Mouse (Mus musculus) neutrophil, adult 83 days (primary cell): Measurements from ENCODE around the gene Cdh3. TPM values are rescaled to one million over a fixed set of nuclear protein-coding genes. Genes with fewer than 3 reads are reported as not detected.

Experiments used
- total RNA-seq, 2 experiments: library from RNA; stranded (reverse); gene quantifications; one replicate each; pipeline ENCODE4 v1.2.4; 2023

Gene Cdh3
- total RNA-seq, result not detected

DNA sequence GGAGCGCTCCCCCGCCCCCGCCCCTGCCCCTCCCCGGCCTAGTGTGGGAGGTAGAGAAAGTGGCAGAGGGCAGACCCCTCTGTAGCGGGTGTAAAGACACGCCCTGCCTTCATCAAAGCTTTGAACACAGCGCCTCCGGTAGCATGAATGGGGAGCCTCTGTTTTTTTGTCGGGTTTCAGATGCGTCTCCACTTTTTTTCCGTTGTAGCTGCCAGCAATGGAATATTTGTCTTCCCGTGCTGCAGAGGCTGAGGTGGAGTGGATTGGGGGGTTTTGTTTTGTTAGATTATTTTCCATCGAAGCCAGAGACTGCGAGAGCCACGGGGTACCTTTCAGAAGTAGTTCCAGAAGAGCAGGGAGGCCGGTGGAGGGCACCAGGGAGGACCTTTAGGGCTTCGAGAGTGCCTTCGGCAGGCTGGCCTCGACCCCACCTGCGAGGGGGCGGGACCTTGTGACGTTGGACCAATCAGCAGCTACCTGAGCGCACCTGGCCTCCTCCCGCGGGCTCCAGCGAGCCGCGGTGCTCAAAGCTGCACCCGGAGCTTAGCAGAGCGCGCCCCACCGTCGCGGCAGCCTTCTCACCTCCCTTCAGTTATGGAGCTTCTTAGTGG, at the start of gene Cdh3:
Gene Cdh3, plus strand, starts transcription at position 527 of the 611 bp plus-strand sequence.

GRCm38 (mm10) chr8:106500018-106500685, 10.5 kb upstream of the Cdh3 start, which contains the start of gene 6030452D12Rik:
Gene 6030452D12Rik (plus strand): TSS chr8:106500522.

GRCm38 (mm10) chr8:106573168-106573567, 62.5 kb downstream of the Cdh3 start, which contains the start of gene Gm10073:
Gene Gm10073 (minus strand): TSS chr8:106573461.

DNA sequence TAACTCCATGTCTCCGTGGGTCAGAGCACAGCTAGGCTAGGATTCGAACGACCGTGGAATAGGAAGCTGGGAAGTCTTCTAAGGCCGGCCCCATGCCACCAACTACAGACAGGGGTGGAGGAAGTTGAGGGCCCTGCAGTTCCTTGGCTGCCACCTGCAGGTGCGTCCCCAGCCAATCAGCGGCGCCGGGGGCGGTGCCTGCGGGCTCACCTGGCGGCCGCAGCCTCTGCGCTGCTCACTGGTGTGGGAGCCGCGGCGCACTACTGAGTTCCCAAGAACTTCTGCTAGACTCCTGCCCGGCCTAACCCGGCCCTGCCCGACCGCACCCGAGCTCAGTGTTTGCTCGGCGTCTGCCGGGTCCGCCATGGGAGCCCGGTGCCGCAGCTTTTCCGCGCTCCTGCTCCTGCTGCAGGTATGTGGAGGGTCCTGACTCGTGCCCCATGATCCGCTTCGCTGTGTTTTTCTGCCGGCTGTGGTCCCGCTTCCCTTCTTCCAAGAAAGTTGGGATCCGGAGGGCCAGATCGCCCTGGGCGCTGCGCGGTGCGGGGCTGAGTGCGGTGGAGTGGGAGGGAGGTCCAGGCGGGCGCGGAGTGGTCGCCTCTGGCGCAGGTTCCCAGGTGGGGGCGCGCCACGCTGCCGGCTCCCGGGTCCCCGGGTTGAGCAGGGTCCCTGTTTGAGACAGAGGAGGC, 92.6 kb downstream of the Cdh3 start, which contains the start of gene Cdh1:
Gene Cdh1, plus strand, starts transcription at position 221 of the 689 bp plus-strand sequence.

Other genes with a start within 250 kb of the Cdh3 start
- 1 to 10 TPM in 1 of 2 experiments, under 1 TPM in 1; 0.97 to 1.2 TPM for gene Smpd3, start 172.9 kb upstream of the Cdh3 start, total RNA-seq
- 1 to 10 TPM; 3.9 to 4.4 TPM for gene Zfp90, start 95.6 kb upstream of the Cdh3 start, total RNA-seq
- not detected for gene 6030452D12Rik, start 10.4 kb upstream of the Cdh3 start, total RNA-seq
- gene Gm10073, start 62.6 kb downstream of the Cdh3 start, total RNA-seq, result 100 to 1,000 TPM in 1 of 2 experiments, 10 to 100 TPM in 1; 80.3 to 102 TPM
- gene Cdh1, start 92.5 kb downstream of the Cdh3 start, total RNA-seq, result 1 to 10 TPM; 2.0 to 2.7 TPM
- gene Tango6, start 172.2 kb downstream of the Cdh3 start, total RNA-seq, result 1 to 10 TPM; 7.2 to 7.5 TPM